Mouse (Mus musculus): ENCODE measurements at regions not wholly inside any gene's neighbourhood (a gene's known extent, or its start where the extent isn't known, plus 50 kb on each side); places are given as distances from the start of the nearest gene placed in this dataset.

DNA sequence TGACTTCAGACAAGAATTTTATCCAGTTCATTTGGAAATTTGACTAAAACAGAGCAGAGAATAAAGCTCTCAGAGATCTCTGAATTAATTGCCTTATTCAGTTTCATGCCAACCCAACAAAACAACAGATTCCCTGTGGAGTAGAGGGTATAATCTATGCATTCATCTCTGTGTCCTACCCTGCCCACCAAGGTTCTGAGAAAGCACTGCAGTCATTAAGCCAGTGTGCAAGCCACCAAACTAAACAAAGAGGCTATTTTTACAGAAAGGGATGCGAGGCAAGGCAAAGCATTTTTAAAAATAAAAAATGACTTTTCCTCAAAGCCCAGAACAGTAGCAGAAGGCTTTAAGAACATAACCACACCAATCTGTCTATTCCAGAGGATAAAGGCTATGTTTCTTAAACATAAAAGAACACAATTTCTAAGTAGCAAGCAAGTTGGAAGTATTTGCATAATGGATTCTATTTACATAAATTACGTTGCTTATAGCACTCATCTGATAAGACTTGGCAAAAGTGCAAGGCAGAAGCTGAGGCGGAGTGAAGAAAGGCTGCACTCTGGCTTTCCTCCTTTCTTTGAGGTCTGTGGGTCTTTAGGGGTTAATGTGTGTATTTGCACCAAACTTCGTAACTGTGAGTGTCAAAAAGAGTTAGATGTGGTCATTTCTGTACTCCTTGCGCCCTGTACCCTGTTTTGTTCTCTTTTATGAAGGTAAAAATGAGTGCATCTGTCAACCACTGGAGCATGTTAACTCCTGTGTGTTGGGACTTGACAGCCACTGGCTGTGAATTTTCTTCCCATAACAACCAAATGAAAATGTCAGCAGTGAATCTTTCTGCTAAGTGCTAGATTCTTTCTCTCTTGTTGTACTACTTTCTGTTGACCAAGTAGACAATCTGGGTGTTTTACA is 430.6 kb upstream of the Igfbp7 start:
- Histone ChIP-seq H3K27me3 (ENCODE audit: control insufficient read depth, insufficient read depth, low read length) (no peaks in the 10 kb centered on the region), H3K4me1 (ENCODE audit: control insufficient read depth, insufficient read depth, low read length) (peaks cover 12% of the 10 kb centered on the region), H3K4me2 (ENCODE audit: low read length) (0 out of 2 replicates have a peak overlapping the region, but pooled peaks have one; percentile 1), H3K36me3 (ENCODE audit: control insufficient read depth, insufficient read depth, low read length) (no peaks in the 10 kb centered on the region), H3K4me3 (replicated peaks; ENCODE audit: low read depth, low read length) (no peak overlapping the region), H3K27ac (replicated peaks; ENCODE audit: low read depth, low read length) (peak overlapping the region; percentile 39), H3K9me3 (ENCODE audit: control insufficient read depth, low read length) (no peaks in the 10 kb centered on the region), H3K9ac (replicated peaks; ENCODE audit: low read length) (no peak overlapping the region)
- WGBS: 21% methylated on average over 5 of the region's 5 CpGs
- DNase-seq (peak; percentile 55), ATAC-seq (ENCODE audit: low FRiP score, low TSS enrichment) (peak; percentile 78)

DNA sequence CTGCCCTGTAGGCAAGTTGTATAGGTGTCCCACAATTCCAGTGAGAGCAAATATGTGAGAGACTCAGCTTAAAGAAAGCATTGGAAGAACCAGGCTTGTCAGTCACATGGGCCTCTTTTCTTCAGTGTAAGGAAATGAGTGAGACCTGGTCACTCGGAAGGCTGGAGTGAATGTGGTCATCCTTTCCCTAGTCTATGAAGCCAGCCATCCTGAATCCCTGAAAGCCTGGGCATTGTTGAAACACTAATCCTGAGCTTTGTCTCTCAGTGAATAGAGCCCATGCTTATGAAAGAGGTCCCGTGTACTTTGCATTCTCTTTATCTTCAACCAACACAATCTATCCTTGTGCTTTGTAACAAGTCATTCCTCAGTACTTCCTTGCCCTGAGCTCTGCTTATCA is 420.1 kb upstream of the Igfbp7 start:
- H3K4me1 ChIP-seq (ENCODE audit: control insufficient read depth, insufficient read depth, low read length): no peaks in the 10 kb centered on the region
- DNase-seq (no peak), ATAC-seq (ENCODE audit: low FRiP score, low TSS enrichment) (no peak)
- H3K9me3 ChIP-seq (ENCODE audit: control insufficient read depth, low read length): 0 out of 2 replicates have a peak, but pooled peaks cover 9% of the 10 kb centered on the region
- no peaks in the 10 kb centered on the region for H3K36me3 ChIP-seq (ENCODE audit: control insufficient read depth, insufficient read depth, low read length)
- H3K9ac ChIP-seq (replicated peaks; ENCODE audit: low read length): no peak overlapping the region
- no peak overlapping the region for H3K27ac ChIP-seq (replicated peaks; ENCODE audit: low read depth, low read length)
- H3K4me3 ChIP-seq (replicated peaks; ENCODE audit: low read depth, low read length): no peak overlapping the region
- H3K4me2 ChIP-seq (ENCODE audit: low read length): no peak overlapping the region
- WGBS: 17% methylated on average over 2 of the region's 2 CpGs
- no peaks in the 10 kb centered on the region for H3K27me3 ChIP-seq (ENCODE audit: control insufficient read depth, insufficient read depth, low read length)

DNA sequence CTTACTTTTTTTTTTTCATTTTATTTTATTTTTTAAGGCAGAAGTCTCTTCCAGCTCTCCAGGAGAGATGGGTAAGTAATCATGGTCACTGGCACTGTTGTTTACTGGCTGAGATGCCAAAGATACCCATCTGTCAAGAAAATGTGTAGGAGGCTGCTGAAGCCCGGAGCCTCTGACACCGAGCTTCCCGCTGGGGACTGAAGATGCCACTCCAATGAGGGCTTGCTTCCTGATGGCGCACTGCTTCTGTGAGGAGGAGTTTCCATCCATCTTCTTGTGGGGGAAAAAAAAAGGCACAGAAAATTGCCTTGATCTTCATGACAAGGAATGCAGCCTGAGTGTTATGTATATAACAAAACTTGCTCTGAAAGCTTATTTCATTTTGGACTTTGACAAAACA is 418.2 kb upstream of the Igfbp7 start:
- H3K4me1 ChIP-seq (ENCODE audit: control insufficient read depth, insufficient read depth, low read length): no peaks in the 10 kb centered on the region
- no peak overlapping the region for H3K27ac ChIP-seq (replicated peaks; ENCODE audit: low read depth, low read length)
- H3K9ac ChIP-seq (replicated peaks; ENCODE audit: low read length): no peak overlapping the region
- H3K4me2 ChIP-seq (ENCODE audit: low read length): no peak overlapping the region
- ATAC-seq (ENCODE audit: low FRiP score, low TSS enrichment) (no peak), DNase-seq (no peak)
- 86% methylated on average over 4 of the region's 4 CpGs for WGBS
- no peaks in the 10 kb centered on the region for H3K36me3 ChIP-seq (ENCODE audit: control insufficient read depth, insufficient read depth, low read length)
- H3K4me3 ChIP-seq (replicated peaks; ENCODE audit: low read depth, low read length): no peak overlapping the region
- H3K9me3 ChIP-seq (ENCODE audit: control insufficient read depth, low read length): 0 out of 2 replicates have a peak, but pooled peaks cover 9% of the 10 kb centered on the region
- no peaks in the 10 kb centered on the region for H3K27me3 ChIP-seq (ENCODE audit: control insufficient read depth, insufficient read depth, low read length)

DNA sequence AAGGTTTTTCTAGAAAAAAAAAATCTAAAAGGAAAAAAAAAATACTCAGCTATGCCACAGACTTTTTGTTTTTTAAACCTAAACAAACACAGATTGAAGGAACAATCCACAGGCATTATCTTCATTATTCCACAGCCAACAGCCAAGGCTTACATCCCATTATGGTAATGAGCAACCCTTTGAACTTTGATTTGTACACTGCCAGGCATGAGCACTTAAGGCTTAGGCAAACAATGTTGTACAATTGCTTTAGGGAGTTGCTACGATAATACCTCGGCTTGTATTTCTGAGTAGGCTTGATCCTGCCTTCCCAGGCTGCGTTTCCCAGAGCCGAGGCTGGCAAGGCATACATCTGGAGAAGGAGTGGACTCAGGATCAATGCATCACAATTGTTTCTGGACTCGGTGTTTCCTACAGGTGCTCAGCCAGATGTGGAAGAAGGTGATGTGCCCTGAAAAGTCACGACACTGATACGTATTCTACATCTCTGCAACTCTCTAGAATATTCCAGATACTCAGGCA is 409.0 kb upstream of the Igfbp7 start:
- DNase-seq (peak; percentile 59), ATAC-seq (ENCODE audit: low FRiP score, low TSS enrichment) (peak; percentile 37; the same call in 1 of the 2 replicates)
- WGBS: 36% methylated on average over 7 of the region's 7 CpGs
- Histone ChIP-seq H3K27ac (replicated peaks; ENCODE audit: low read depth, low read length) (no peak overlapping the region), H3K4me2 (ENCODE audit: low read length) (no peak overlapping the region), H3K4me3 (replicated peaks; ENCODE audit: low read depth, low read length) (no peak overlapping the region), H3K27me3 (ENCODE audit: control insufficient read depth, insufficient read depth, low read length) (no peaks in the 10 kb centered on the region), H3K4me1 (ENCODE audit: control insufficient read depth, insufficient read depth, low read length) (0 out of 2 replicates have a peak, but pooled peaks cover 2% of the 10 kb centered on the region), H3K9ac (replicated peaks; ENCODE audit: low read length) (no peak overlapping the region), H3K9me3 (ENCODE audit: control insufficient read depth, low read length) (no peaks in the 10 kb centered on the region), H3K36me3 (ENCODE audit: control insufficient read depth, insufficient read depth, low read length) (no peaks in the 10 kb centered on the region)

DNA sequence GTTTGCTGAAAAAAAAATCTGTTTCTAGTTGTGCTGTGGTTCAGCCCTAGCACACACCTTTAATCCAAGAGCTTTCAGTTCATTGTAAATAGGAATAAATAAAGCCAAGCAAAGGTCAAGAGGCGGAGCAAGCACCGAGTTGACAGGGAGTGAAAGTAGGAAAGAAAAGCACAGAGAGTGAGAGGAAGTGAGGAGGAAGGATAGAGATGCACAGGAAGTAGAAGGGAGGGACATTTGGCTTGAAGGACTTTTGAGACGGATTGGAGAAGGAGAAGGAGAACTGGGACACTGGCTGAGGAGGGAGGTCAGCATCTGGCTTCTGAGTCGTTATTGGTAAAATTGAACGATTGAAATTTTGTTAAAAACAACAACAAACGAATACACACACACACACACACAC is 402.0 kb upstream of the Igfbp7 start:
- Histone ChIP-seq H3K27ac (replicated peaks; ENCODE audit: low read depth, low read length) (no peak overlapping the region), H3K9me3 (ENCODE audit: control insufficient read depth, low read length) (no peaks in the 10 kb centered on the region), H3K4me1 (ENCODE audit: control insufficient read depth, insufficient read depth, low read length) (peaks cover 9% of the 10 kb centered on the region; the same call in 1 of the 2 replicates), H3K36me3 (ENCODE audit: control insufficient read depth, insufficient read depth, low read length) (no peaks in the 10 kb centered on the region), H3K9ac (replicated peaks; ENCODE audit: low read length) (no peak overlapping the region), H3K4me3 (replicated peaks; ENCODE audit: low read depth, low read length) (no peak overlapping the region), H3K4me2 (ENCODE audit: low read length) (no peak overlapping the region), H3K27me3 (ENCODE audit: control insufficient read depth, insufficient read depth, low read length) (no peaks in the 10 kb centered on the region)
- DNase-seq (no peak), ATAC-seq (ENCODE audit: low FRiP score, low TSS enrichment) (no peak)
- 82% methylated on average over 6 of the region's 6 CpGs for WGBS

DNA sequence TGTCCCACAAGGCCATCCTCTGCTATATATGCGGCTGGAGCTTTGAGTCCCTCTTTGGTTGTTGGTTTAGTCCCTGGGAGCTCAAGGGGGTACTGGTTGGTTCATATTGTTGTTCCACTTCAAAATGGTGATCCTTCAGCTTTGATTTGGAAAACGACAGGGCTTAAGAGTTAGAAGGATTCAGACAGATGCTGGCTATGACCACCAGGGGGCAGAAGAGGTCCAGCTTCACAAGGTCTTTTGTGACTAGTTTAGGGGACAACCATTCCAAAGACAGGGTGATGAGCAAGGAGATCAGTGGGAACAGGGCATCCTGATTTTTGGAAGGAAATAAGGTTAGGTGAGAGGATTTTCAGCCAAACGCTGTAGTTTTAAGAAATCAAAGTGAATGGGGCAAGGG is 399.9 kb upstream of the Igfbp7 start:
- H3K36me3 ChIP-seq (ENCODE audit: control insufficient read depth, insufficient read depth, low read length): no peaks in the 10 kb centered on the region
- 31% methylated on average over 3 of the region's 3 CpGs for WGBS
- peaks cover 13% of the 10 kb centered on the region; the same call in 1 of the 2 replicates for H3K4me1 ChIP-seq (ENCODE audit: control insufficient read depth, insufficient read depth, low read length)
- no peaks in the 10 kb centered on the region for H3K9me3 ChIP-seq (ENCODE audit: control insufficient read depth, low read length)
- H3K27ac ChIP-seq (replicated peaks; ENCODE audit: low read depth, low read length): no peak overlapping the region
- no peak; the same call in 1 of the 2 replicates for ATAC-seq (ENCODE audit: low FRiP score, low TSS enrichment)
- no peak overlapping the region for H3K4me2 ChIP-seq (ENCODE audit: low read length)
- no peak overlapping the region for H3K4me3 ChIP-seq (replicated peaks; ENCODE audit: low read depth, low read length)
- peak; percentile 92 for DNase-seq
- no peak overlapping the region for H3K9ac ChIP-seq (replicated peaks; ENCODE audit: low read length)
- H3K27me3 ChIP-seq (ENCODE audit: control insufficient read depth, insufficient read depth, low read length): no peaks in the 10 kb centered on the region

DNA sequence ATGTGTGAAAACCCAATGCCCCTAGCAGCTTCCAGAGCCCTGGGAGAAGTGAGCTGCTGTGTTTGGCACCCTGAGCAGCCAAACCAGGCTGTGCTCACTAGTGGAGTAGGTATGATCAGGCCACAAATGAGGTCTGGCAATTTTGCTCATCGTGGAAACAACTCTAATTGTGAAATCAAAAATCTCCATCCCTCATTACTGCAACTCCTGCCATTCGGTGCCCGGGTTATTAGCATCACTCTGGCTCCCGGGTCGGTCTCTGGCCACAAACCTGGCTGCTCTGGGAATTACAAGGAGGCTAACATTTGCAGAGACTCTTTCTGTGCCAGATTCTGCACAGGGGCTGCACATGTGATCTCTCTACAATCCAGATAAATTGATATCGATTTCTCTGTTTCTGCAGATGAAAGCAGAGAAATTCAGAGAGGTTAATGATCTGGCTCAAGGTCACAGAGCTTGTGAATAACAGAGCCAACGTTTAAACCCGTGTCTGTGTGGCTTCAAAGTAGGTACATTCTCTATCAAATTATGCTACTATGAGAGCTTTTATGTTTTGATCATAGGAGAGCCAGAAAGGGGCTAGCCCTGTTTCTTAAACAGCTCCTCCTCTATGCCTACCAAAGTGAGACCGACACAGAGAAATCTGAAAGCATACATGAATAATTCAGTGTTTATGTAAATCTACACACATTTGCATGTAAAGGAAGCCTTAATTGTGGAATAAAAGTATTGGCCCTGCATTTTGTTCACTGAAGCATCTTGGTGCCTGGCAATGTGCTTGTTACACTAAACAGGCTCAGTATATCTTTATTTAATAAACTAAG is 398.7 kb upstream of the Igfbp7 start:
- ATAC-seq (ENCODE audit: low FRiP score, low TSS enrichment): peak; percentile 46
- Histone ChIP-seq H3K4me3 (replicated peaks; ENCODE audit: low read depth, low read length) (no peak overlapping the region), H3K9ac (replicated peaks; ENCODE audit: low read length) (no peak overlapping the region), H3K27ac (replicated peaks; ENCODE audit: low read depth, low read length) (peak overlapping the region; percentile 68), H3K4me2 (ENCODE audit: low read length) (peak overlapping the region; percentile 11; the same call in 1 of the 2 replicates), H3K27me3 (ENCODE audit: control insufficient read depth, insufficient read depth, low read length) (no peaks in the 10 kb centered on the region), H3K9me3 (ENCODE audit: control insufficient read depth, low read length) (no peaks in the 10 kb centered on the region), H3K36me3 (ENCODE audit: control insufficient read depth, insufficient read depth, low read length) (no peaks in the 10 kb centered on the region), H3K4me1 (ENCODE audit: control insufficient read depth, insufficient read depth, low read length) (peaks cover 13% of the 10 kb centered on the region; the same call in 1 of the 2 replicates)
- 21% methylated on average over 9 of the region's 9 CpGs for WGBS
- DNase-seq: peak; percentile 58

DNA sequence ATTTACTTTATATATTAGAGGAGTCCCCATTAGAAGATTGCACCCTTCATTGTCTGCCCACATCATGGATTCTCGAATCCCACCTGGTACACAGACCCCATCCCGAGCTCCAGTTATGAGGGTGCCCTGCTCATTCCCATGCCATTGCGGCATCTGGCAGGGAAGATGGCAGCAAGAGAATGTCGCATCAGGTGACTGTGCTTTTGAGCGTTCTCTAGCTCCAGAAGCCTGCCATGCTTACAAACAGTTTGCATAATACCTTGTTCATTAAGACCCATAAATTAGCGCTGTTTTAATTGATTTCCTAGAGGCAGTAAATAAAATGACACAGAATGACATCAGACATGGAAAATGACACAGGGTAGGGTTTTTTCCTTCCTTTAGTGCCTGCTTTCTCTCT is 398.0 kb upstream of the Igfbp7 start:
- WGBS: 82% methylated on average over 6 of the region's 6 CpGs
- ATAC-seq (ENCODE audit: low FRiP score, low TSS enrichment) (no peak), DNase-seq (no peak)
- peak overlapping the region; percentile 68 for H3K27ac ChIP-seq (replicated peaks; ENCODE audit: low read depth, low read length)
- H3K9me3 ChIP-seq (ENCODE audit: control insufficient read depth, low read length): no peaks in the 10 kb centered on the region
- H3K36me3 ChIP-seq (ENCODE audit: control insufficient read depth, insufficient read depth, low read length): no peaks in the 10 kb centered on the region
- no peaks in the 10 kb centered on the region for H3K27me3 ChIP-seq (ENCODE audit: control insufficient read depth, insufficient read depth, low read length)
- no peak overlapping the region for H3K4me2 ChIP-seq (ENCODE audit: low read length)
- H3K4me1 ChIP-seq (ENCODE audit: control insufficient read depth, insufficient read depth, low read length): peaks cover 13% of the 10 kb centered on the region; the same call in 1 of the 2 replicates
- no peak overlapping the region for H3K9ac ChIP-seq (replicated peaks; ENCODE audit: low read length)
- H3K4me3 ChIP-seq (replicated peaks; ENCODE audit: low read depth, low read length): no peak overlapping the region
